Mouse (Mus musculus) effector memory CD4-positive, alpha-beta T cell, adult 5 months (primary cell): ENCODE results near the gene H2-DMb1. TPM values are rescaled to one million over a fixed set of nuclear protein-coding genes. Genes with fewer than 3 reads are reported as not detected.

ENCODE experiments used
- polyA plus RNA-seq: library from polyadenylated mRNA; unstranded; fragments of 100-300 nt; shearing (Covaris generic); gene quantifications from one replicate; pipeline ENCODE4 v1.2.1, GENCODE M21; 2017

H2-DMb1 gene
- not detected for polyA plus RNA-seq

GRCm38 (mm10) chr17:34152923-34153322, at the start of gene H2-DMb1:
Gene H2-DMb1, plus strand, starts transcription at chr17:34153072.

GRCm38 (mm10) chr17:34119249-34120179, 33.4 kb upstream of the H2-DMb1 start, which contains the start of gene H2-DMa:
Gene H2-DMa, plus strand, starts transcription at chr17:34119541.

DNA sequence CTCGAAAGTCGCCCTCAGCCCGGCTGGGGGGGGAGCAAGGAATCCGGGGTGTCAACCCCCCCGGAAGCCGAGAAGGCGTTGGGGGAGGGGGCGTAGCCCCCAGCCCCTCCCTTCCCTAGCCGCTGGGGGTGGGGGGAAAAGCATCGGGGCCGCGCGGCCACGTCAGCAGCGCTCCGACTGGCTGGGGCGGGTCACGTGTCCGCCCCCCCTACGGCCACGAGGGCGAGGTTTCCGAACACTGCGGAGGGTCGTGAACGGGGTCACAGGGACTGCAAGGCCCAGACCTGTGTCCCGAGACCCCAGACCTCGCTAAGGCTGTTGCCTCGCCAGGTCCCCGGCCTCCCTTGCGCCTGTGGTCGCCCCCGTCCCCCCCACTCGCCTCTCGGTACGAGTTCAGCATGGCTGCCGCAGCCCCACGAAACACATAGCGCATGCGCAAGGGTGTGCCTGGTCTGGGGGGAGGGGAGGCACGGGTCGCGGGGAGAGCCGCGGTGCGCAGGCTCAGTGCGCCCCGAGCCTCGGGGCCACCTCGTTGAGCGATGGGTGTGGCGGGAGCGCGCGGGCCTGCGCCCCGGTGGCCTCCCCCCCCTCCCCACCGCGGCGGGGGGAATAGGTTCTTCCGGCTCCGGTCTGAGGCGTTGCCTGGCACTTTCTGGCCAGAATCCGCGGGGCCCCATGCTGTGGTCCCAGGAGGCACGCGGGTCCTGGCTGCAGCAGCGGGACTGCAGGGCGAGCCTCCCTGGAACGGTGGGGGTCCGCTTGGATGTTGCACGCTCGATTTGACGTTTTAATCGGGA, 30.5 kb upstream of the H2-DMb1 start, which contains the start of gene Brd2:
Brd2 (minus strand) TSS at position 447 of the 797 bp plus-strand sequence.

DNA sequence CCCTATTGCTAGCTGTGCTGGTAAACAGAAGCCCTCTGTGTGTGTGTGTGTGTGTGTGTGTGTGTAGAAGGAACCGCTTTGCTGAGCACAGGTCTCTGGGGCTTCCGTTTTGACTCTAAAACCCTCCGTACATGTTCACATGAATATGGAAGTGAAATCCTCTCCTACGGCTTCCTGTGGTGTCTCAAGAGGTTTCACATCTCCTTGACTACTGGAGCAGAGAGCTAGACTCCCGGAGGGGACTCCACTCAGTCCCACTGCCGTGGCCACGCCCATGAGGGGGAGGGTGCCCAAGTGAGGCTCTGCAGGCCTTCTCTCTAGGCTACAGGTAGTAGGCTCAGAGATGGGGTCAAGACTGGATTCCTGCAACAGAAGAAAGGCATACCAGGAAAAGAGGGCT, 9.8 kb upstream of the H2-DMb1 start, which contains the start of gene H2-DMb2:
H2-DMb2 (plus strand) TSS at position 275 of the 400 bp plus-strand sequence.

DNA sequence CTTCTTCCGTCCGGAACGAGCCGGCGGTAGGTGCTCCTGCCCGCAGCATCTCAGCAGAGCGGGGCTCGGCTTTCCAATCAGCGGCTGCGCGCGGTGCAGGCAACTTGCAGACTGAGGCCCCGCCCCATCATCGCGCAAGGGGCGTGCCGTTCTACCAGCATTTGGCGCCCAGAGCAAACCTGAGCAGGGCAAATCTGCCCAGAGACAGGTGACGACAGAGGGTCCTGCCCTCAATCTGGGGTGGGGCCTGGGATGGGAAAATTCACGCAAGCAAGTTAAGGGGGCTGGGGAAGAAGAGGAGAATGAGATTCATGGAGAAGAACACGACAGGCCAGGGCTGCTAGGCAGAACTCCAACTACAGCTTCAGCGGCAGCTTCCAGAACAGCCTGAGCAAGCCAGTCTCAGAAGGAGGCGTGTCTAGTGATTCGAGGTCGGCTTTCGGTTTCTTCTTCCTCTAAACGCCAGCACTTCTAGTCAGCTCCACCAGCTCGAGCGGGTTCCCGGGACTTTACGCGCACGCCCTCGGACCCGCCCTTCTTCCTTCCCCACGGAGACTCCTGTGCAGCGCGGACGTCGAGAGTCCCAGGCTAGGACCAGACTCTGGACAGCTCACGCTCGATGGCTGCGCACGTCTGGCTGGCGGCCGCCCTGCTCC, 34.5 kb downstream of the H2-DMb1 start, which contains the start of the genes Tap1 and Psmb9:
Tap1 (plus strand) TSS at position 293 of the 656 bp plus-strand sequence.
Psmb9 (minus strand) TSS at position 504 of the 656 bp plus-strand sequence.

DNA sequence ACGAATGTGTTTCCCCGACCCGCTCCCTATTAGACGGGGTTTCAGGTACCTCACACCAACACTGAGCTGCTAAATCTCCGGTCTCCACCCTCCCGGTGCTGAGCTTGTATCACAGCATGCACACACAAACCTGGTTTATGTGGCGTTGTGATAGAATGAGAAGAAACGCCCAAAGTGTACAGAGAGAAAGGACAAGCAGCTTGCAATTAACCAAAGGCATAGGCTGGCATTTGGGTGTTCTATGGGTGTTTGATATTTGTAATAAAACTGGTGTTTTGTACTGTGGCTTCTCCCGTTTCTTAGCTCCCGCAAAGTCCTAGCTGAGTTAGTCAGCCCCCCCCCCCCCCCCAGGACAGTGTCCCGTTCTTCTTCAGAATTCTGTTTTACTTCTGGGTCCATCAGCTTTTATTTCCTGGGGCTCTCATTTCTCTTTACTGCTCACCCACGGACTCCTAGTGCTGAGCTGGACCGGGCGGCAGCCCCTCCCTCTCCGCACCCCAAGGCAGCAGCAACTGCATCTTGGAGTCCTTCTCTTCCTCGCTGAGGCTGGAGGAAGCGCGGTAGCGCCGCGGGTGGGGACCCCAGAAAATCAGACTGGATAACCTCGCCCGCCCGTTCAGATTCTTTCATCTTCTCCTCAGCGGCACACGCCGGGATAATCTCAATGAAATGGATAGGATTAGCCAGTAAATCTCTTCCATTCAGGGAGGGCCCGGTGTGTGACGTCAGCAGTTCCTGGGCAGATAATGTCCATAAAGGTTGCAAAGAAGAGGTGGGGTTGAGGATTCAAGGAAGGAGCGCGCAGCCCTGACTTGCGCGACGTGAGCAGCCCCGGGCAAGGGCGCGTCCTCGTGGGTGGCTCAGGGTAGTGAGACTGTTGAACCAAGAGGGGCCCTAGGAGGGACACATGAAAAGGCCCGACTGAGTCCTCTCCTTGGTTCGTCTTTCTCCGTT, 44.3 kb downstream of the H2-DMb1 start, which contains the start of gene Psmb8:
Psmb8 (plus strand) TSS at position 781 of the 954 bp plus-strand sequence.

DNA sequence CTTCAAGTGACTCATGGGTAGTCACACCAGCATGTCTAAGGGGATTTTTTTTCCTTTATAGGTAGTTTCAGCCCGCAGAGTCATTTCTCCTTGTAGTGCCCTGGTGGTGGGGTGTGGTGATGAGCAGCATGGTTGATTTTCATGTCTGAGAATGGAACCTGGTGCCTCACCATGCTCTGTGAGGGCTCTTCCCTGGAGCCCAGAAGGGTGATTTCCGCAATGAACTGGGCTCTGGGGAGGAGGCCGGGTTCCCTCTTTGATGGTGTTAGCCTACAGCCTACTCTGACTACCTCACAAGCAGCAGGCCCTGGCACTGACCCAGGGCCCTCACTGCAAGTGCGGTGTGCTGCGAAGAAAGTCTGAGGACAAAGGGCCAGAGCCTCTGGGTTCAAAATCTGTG, 50.6 kb downstream of the H2-DMb1 start, which contains the start of gene Tap2:
Tap2 (plus strand) TSS at position 84 of the 400 bp plus-strand sequence.

Other genes starting within 250 kb of the H2-DMb1 start
- gene Platr17, start 247.9 kb upstream of the H2-DMb1 start, polyA plus RNA-seq: 3.3 TPM
- 58.7 TPM for gene Daxx, start 243.7 kb upstream of the H2-DMb1 start, polyA plus RNA-seq
- gene Tapbp, start 237.2 kb upstream of the H2-DMb1 start, polyA plus RNA-seq: 359 TPM
- 18.9 TPM for gene Zbtb22, start 237.2 kb upstream of the H2-DMb1 start, polyA plus RNA-seq
- 91.0 TPM for gene Rgl2, start 223.5 kb upstream of the H2-DMb1 start, polyA plus RNA-seq
- gene Pfdn6, start 212.7 kb upstream of the H2-DMb1 start, polyA plus RNA-seq: 83.7 TPM
- gene Wdr46, start 212.4 kb upstream of the H2-DMb1 start, polyA plus RNA-seq: 38.7 TPM
- gene B3galt4, start 201.6 kb upstream of the H2-DMb1 start, polyA plus RNA-seq: 7.9 TPM
- 48.6 TPM for gene Vps52, start 197.3 kb upstream of the H2-DMb1 start, polyA plus RNA-seq
- gene Rps18, start 197.1 kb upstream of the H2-DMb1 start, polyA plus RNA-seq: 2,421 TPM
- 13,966 TPM for gene H2-K1, start 152.7 kb upstream of the H2-DMb1 start, polyA plus RNA-seq
- gene Ring1, start 128.4 kb upstream of the H2-DMb1 start, polyA plus RNA-seq: 29.5 TPM
- 238 TPM for gene H2-Ke6, start 125.0 kb upstream of the H2-DMb1 start, polyA plus RNA-seq
- gene Slc39a7, start 121.4 kb upstream of the H2-DMb1 start, polyA plus RNA-seq: 112 TPM
- gene Rxrb, start 121.3 kb upstream of the H2-DMb1 start, polyA plus RNA-seq: 85.3 TPM
- gene Col11a2, start 113.6 kb upstream of the H2-DMb1 start, polyA plus RNA-seq: 0.94 TPM
- 6.3 TPM for gene H2-Oa, start 60.7 kb upstream of the H2-DMb1 start, polyA plus RNA-seq
- 18.9 TPM for gene H2-DMa, start 33.5 kb upstream of the H2-DMb1 start, polyA plus RNA-seq
- gene Brd2, start 30.4 kb upstream of the H2-DMb1 start, polyA plus RNA-seq: 276 TPM
- gene H2-DMb2, start 9.8 kb upstream of the H2-DMb1 start, polyA plus RNA-seq: 0.97 TPM
- gene Tap1, start 34.5 kb downstream of the H2-DMb1 start, polyA plus RNA-seq: 199 TPM
- 260 TPM for gene Psmb9, start 34.7 kb downstream of the H2-DMb1 start, polyA plus RNA-seq
- gene Psmb8, start 44.6 kb downstream of the H2-DMb1 start, polyA plus RNA-seq: 610 TPM
- 230 TPM for gene Tap2, start 50.5 kb downstream of the H2-DMb1 start, polyA plus RNA-seq
- gene H2-Ob, start 85.8 kb downstream of the H2-DMb1 start, polyA plus RNA-seq: 31.4 TPM
- 5.6 TPM for gene H2-Ab1, start 104.6 kb downstream of the H2-DMb1 start, polyA plus RNA-seq
- gene H2-Aa, start 134.8 kb downstream of the H2-DMb1 start, polyA plus RNA-seq: 4.3 TPM
- gene H2-Eb1, start 152.8 kb downstream of the H2-DMb1 start, polyA plus RNA-seq: 1.7 TPM
- not detected for gene H2-Eb2, start 172.6 kb downstream of the H2-DMb1 start, polyA plus RNA-seq
- not detected for gene Btnl2, start 201.8 kb downstream of the H2-DMb1 start, polyA plus RNA-seq
- gene Btnl1, start 224.1 kb downstream of the H2-DMb1 start, polyA plus RNA-seq: not detected
- 1.6 TPM for gene BC051142, start 245.7 kb downstream of the H2-DMb1 start, polyA plus RNA-seq